Mouse (Mus musculus): Measurements from ENCODE around the gene Zyx.
A peak's percentile ranks its signal among the peaks of the same experiment; 100 is the strongest.

Zyx gene

GRCm38 (mm10) chr6:42370630-42371363 lies 21.4 kb downstream of the Zyx start:
- DNase-seq = peak; percentile 44

- no peak for DNase-seq
Measured at GRCm38 (mm10) chr6:42372001-42372400, 22.6 kb downstream of the Zyx start.

- no peak for DNase-seq
Measured at GRCm38 (mm10) chr6:42372421-42372815, 23.0 kb downstream of the Zyx start.

GRCm38 (mm10) chr6:42372816-42373547 lies 23.6 kb downstream of the Zyx start, which contains the start of gene Epha1:
Epha1 (minus strand) TSS chr6:42373268.
- peak; percentile 86 for DNase-seq

GRCm38 (mm10) chr6:42373669-42374430 lies 24.4 kb downstream of the Zyx start:
- peak; percentile 29 for DNase-seq

GRCm38 (mm10) chr6:42374701-42375100 lies 25.3 kb downstream of the Zyx start:
- no peak for DNase-seq

- no peak for DNase-seq
Measured at GRCm38 (mm10) chr6:42375131-42375530, 25.7 kb downstream of the Zyx start.

- peak; percentile 24 for DNase-seq
Measured at GRCm38 (mm10) chr6:42376016-42376415, 26.6 kb downstream of the Zyx start.

GRCm38 (mm10) chr6:42376504-42377019 lies 27.1 kb downstream of the Zyx start:
- no peak for DNase-seq

- DNase-seq = no peak
Measured at GRCm38 (mm10) chr6:42377280-42377679, 27.9 kb downstream of the Zyx start.

GRCm38 (mm10) chr6:42379551-42379950 lies 30.1 kb downstream of the Zyx start:
- no peak for DNase-seq

GRCm38 (mm10) chr6:42380416-42381144 lies 31.1 kb downstream of the Zyx start:
- peak; percentile 64 for DNase-seq

GRCm38 (mm10) chr6:42381221-42381620 lies 31.8 kb downstream of the Zyx start:
- DNase-seq = no peak

- peak; percentile 61 for DNase-seq
Measured at GRCm38 (mm10) chr6:42381916-42382381, 32.5 kb downstream of the Zyx start.

- no peak for DNase-seq
Measured at GRCm38 (mm10) chr6:42383360-42383759, 33.9 kb downstream of the Zyx start.

GRCm38 (mm10) chr6:42385635-42386034 lies 36.2 kb downstream of the Zyx start:
- no peak for DNase-seq

GRCm38 (mm10) chr6:42391796-42392330 lies 42.4 kb downstream of the Zyx start:
- no peak for DNase-seq

- peak; percentile 85 for DNase-seq
Measured at GRCm38 (mm10) chr6:42395960-42396809, 46.8 kb downstream of the Zyx start.

- DNase-seq = no peak
Measured at GRCm38 (mm10) chr6:42397041-42397657, 47.7 kb downstream of the Zyx start.

GRCm38 (mm10) chr6:42398285-42398684 lies 48.9 kb downstream of the Zyx start:
- no peak for DNase-seq

- no peak for DNase-seq
Measured at GRCm38 (mm10) chr6:42398998-42399397, 49.6 kb downstream of the Zyx start.

All from kidney, adult 9 months (tissue).